Mouse (Mus musculus) CH12.LX (cell line): ENCODE data around the gene Ergic1.

Experiments used
- BHLHE40 ChIP-seq: IDR thresholded peaks from 2 replicates; pipeline ENCODE4 v1.6.1; 2011; ENCODE audit warnings: mild to moderate bottlenecking, low read depth, low read length, improper control_type of control experiment
- EP300 ChIP-seq: IDR thresholded peaks from 2 replicates; pipeline ENCODE4 v1.6.1; 2011; ENCODE audit warnings: low read length, improper control_type of control experiment
- MAZ ChIP-seq: IDR thresholded peaks from 2 replicates; pipeline ENCODE4 v1.6.1; 2012; ENCODE audit warnings: low read depth, mild to moderate bottlenecking, inconsistent platforms, low read length, improper control_type of control experiment, moderate library complexity
- NELFE ChIP-seq: IDR thresholded peaks from 2 replicates; pipeline ENCODE4 v1.6.1; 2011; ENCODE audit warnings: low read depth, low read length, improper control_type of control experiment
- POLR2AphosphoS2 ChIP-seq: IDR thresholded peaks from 2 replicates; pipeline ENCODE4 v1.6.1; 2011; ENCODE audit warnings: low read depth, low read length, improper control_type of control experiment
- RCOR1 ChIP-seq: conservative IDR thresholded peaks from 2 replicates; pipeline ENCODE4 v1.6.1; 2012; ENCODE audit warnings: low read depth, mild to moderate bottlenecking, inconsistent platforms, low read length, improper control_type of control experiment

DNA sequence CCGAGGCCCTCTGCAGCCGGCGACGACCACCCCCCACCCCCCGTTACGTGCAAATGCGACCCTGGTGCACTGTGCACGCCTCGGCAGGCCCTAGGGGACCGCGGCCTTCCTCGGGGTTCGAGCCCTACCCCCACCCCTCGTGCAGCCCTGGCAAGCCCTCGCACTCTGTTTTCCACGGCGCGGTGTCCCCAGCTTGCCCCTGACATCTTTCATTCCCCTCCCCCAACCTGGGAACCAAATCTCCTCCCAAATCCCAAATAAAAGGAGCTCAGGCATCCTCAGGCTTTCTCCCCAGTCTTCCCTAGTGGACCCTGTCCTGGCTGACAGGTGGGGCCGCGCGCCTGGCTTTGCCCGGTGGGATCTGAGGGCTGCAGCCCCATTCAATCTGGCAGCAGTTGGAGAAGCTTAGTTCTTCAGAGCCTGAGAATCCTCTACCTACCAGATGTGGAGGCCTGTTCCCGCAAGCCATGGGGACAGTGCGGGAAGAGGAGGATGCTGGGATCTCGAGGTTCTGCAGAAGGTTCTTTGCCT is 427 bp downstream of the Ergic1 start, which contains the start of gene Dusp1:
- TF ChIP-seq EP300, result no peak
- TF ChIP-seq NELFE, result no peak; the same call in 1 of the 2 replicates
- TF ChIP-seq RCOR1, result no peak
- no peak for TF ChIP-seq BHLHE40
- no peak for TF ChIP-seq POLR2AphosphoS2
- no peak for TF ChIP-seq MAZ
